Mouse (Mus musculus) retina, embryonic 14.5 days (tissue): ENCODE data around the gene Ccnl2.
"Not testable (repeated sequence)": the region's sequence is repeated elsewhere in the genome, so short reads cannot be mapped to it uniquely, and the experiment has no call there.

Experiments
- DNase-seq: peaks from one replicate; pipeline ENCODE4 v3.0.0-alpha.2; 2015; ENCODE audit warnings: low spot score

Ccnl2 gene

DNA sequence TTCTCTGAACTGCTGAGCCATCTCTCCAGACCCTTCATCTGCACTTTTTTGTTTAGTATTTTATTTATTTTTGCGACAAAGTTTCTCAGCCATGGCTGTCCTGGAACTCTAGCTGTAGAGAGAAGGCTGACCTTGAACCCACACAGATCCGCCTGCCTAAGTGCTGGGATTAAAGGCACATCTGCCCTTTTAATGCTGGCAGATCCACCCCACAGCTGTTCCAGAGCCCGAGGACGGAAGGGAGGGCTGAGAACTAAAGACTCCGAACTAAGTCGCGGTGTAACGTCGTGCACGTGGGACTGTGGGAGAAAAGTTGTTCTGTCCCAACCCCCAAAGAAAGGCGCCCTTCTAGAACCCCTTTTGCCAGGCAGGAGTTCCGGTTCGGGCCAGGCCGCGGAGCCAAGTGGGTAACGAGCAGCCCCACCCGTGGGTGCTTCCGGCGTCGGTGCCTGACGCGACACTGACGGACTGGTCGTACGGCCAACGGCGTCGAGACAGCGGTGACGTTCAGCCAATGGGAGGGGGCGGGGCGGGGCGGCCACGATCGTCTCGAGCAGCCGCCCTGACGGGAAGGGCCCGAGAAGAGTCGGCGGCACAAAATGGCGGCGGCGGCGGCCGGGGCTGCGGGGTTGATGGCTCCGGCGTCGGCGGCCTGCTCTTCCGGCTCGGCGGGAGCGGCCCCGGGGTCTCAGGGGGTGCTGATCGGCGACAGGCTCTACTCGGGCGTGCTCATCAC lies at the start of gene Ccnl2:
TSS of gene Ccnl2 (plus strand) at position 561 of the 736 bp plus-strand sequence.
- DNase-seq, result peak; percentile 97

DNA sequence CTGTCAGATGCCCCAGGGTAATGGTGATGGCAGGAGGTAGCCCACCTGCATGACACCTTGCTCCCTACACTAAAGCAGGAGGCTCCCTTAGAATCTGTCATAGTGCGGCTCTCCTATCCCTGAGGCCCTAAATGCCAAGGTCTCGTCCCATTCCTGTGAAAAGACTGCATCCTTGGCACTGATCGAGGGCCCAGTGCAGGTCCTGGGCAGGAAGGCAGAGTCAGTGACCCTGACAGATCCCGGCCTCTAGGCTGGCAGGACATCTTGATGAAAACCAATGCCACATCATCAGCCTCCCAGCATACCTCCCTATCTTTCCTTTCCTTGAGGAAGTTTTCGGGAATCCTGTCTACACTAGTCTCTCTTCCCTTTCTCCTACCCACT lies 42.8 kb upstream of the Ccnl2 start:
- DNase-seq, result no peak

DNA sequence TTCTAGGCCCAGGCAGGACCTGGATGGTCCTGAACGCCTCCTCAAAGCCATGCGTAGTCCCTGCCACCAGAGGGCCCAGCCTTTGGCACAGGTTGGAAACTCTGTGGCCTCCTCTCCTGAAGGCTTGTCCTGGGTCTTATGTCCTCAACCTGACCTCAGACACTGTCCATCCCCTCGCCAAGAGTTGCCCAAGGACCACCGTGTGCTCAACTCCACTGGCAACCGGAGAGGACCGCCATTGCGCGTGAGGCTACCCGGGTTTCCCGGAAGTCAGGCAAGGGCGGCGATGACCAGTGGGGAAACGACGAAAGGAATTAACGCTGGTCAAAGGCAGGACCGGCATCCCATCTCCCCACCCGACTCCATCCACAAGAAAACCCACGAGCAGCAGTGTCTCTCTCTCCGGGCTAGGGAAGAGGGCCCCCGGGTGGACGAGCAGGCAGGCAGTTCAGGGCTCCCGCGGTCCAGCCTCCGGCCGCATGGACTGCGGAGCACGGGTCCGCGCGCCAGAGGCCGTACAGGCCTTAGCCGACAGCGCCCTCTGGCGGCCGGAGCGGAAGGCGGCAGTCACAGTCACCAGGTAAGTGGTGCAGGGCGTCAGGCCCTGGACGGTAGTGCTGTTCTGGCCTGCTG lies 42.3 kb upstream of the Ccnl2 start:
- peak; percentile 91 for DNase-seq

DNA sequence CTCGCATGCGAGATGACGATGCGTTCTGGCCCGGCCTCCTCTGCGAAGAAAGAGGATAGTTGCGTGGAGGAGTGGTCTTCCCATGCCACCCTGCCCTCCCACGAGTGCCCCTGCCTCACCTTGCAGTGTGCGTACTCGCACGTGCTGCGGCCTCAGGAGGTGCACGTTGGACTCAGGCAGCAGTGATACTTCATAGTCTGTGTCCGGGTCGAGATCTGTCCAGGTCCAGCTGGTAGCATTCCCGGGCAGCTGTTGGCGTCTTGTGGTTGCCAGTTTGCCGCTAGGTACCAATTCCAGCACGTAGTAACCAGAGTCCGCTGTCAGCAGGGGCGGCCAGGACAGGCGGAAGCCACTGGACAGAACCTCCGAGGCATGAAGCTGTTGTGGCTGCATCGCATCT lies 41.7 kb upstream of the Ccnl2 start:
- DNase-seq, result no peak

DNA sequence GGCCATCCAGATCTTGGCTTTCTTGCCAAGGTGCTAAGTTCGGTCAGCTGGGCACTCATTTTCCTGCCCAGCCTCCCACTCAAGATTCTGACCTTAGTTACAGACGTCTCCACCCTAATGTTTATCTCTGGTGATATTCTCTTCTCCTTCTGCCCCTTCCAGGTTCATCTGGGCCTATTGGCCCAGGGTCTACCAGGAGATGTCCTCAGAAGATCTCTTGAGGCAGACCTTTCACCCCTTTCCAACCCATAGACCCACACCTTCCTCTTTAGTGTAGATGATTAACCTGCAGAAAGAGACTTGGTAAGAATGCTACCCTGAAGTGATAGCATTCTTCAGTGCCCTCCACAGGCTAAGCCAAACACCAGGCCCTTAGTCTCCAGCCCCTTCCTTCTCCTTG lies 40.6 kb upstream of the Ccnl2 start:
- DNase-seq, result no peak

DNA sequence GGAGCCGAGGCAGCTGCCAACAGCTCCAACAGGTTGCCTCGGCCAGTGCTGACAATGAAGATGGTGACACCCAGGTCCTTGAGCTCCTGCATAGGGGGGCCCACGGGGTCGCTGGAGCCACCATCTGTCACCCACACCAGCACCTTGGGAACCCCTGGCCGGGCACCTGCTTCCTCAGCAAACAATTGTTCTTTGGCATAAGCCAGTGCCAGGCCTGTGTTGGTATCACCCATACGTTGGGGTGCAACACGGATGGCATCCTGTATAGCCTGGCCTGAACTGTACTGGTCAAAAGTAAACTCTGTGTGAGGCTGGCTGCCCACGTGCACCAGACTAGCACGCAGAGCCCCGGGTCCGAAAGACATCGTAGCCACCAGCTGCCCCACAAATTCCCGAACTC lies 39.5 kb upstream of the Ccnl2 start:
- DNase-seq, result no peak

DNA sequence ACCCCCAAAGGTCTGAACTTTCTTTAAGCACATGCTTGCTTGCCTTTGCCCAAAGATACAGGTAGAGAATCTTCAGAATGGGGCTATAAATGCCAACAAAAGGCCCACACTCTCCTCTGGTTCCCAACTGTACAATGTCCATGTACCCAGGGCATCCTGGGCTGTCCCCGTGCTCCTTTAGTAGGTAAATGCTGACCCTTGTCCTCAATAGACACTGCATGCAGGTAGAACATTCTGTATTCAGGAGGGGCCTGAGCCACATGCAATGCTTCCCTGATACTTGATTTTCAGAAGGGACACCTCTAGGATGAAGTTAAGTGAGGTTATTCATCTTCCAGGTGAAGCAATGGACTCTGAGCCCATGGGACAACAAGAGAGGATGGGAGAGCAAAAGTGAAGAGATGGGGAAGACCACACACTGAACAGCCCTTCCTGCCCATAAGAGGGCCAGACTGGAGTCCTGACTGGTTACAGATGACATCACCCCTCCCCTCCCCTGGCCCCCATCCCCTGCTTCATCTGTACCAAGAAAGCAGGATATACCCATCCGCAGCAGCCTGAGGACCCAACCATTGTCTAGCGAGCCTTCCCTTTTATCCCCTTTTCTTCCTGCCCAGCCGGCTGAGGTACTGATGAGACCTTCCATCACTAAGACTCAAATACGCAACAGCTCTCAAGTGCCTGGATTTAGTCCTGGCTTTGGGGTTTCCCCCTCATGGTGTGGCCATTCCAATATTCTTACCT lies 38.8 kb upstream of the Ccnl2 start:
- no peak for DNase-seq

DNA sequence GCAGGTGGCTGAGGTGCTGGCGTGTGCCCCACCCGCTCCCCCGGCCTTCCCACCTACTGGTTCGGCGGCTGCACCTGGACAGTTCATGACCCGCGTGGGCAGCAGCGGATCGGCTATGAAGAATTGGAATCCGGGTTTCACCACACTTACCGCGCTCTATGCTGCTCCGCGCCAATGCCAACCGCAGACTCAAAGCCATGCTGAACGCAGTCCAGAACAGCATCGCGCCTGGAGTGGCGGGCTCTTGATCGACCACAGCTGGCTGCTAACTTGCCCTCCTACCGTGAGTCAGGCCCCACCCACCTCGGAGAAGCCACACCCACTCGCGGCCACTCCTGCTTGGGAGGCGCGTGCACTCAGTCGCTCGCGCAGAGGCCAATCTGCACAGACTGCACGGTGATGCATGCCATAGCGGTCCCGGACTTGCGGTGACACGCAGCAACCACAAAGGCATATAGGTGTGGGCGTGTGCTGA lies 38.0 kb upstream of the Ccnl2 start, which contains the start of gene Vwa1:
TSS of gene Vwa1 (minus strand) at position 419 of the 475 bp plus-strand sequence.
- peak; percentile 78 for DNase-seq

DNA sequence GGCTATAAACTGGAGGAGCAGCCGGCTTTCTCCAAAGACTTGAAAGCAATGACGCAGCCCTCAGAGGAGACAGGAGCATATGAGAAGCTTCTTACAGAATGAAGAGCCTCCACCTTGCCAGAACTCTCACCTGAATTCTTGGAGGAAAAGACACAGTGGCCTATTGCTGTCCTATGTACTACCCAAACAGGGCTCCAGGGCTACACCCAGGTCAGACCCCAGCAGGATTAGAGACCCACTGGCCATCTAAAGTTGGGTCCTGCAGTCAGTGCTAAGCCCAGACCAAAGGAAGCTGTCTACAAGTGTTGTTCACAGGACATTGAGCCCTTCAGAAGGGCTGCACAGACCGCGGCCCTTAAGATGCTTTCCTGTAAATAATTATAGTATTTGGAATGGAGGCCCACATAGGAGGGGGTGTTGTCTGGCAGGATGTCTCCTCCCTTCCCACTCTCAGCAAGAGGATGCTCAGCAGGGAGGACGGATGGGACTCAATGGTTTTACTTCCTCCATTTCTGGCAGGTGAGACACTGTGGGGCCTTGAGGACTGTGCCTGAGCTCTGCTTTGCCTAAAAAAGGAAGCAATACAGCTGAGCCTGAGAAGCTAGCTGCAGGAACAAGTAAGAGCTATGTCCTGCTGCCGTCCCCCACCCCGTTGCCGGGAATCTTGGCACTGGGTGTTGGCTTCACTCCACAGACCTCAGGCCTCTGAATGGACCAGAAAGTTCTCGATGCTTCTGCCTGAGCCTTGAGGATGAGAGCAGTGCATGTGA lies 37.1 kb upstream of the Ccnl2 start:
- no peak for DNase-seq

DNA sequence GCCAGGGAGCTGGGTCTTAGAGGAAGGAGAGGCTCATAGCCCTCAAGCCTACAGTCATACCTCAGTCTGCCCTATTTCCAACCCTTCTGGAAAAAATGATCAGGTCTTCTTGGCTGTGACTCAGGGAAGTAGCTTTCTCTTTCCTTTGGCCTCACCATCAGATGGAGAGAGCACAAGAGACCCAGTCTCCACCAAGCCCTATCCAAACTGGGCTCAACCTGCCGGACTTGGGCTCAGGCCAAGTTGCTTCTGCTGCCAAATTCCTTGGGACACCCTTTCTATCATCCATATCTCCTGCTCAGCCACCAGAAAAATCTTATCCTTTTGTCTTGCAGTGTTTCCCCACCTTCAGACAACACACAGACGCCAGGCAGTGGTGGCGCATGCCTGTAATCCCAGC lies 36.4 kb upstream of the Ccnl2 start:
- DNase-seq, result no peak

DNA sequence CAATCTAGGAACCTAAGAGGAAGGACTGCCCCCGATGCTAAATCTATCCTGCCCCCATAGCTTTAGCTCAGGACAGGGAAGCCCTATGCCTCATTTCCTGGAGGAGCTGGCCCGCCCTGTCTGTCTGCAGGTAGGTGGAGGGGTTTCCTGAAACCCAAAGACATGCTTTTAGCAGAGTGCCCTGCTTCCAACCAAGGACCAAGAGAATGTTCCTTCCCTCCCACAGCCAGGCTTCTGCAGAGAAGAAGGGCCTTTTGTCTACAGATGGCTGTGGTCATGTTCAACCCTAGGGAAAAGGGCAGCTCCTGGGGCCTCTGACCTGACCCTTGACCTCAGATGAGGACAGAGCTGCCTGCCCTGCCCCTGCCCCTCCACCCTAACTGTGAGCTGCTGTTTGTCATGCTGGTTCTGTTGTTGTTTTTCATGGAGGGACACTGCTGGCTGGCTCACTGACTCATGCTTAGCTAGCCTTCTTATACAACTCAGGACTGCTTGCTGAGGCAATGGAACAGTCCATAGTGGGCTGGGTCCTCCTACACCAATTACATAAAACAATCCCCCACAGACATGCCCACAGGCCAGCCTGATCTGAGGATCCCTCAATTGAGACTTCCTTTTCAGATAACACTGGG lies 35.5 kb upstream of the Ccnl2 start:
- no peak for DNase-seq

DNA sequence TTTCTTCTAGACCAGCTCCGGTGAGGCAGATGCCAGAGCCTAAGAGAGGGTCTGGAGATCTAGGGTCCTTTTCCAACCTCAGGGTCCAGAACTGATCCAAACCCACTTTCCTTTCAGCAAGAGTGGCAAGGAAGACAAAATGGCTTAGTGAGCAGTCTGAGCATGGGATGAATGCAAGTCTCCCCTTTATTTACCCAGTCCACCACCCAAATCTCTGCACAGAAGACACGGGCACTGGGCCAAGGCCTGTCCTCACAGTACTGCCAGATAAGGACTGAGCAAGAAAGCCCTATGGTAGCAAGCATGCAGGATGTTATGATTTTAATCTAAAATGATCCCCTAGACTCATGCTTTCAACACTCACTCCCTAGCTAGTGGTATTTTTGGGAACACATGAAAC lies 34.5 kb upstream of the Ccnl2 start:
- no peak for DNase-seq

DNA sequence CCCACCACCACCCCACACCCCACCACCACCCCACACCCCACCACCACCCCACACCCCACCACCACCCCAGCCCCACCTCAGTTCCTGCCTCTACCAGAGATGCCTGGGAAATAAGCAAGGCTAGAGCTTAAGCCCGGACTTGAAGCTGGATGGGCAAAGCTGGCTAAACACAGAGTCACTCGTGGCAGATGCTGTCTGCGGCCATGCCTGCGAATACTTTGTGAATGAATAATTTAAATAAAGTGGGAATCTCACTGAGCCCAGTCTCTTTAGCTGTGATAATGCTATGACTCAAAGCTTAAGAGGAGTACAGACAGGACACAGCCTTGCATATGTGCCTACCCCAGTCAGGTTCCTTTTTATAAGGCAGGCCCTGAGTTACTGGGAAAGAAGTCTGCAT lies 32.8 kb upstream of the Ccnl2 start:
- DNase-seq, result no peak

DNA sequence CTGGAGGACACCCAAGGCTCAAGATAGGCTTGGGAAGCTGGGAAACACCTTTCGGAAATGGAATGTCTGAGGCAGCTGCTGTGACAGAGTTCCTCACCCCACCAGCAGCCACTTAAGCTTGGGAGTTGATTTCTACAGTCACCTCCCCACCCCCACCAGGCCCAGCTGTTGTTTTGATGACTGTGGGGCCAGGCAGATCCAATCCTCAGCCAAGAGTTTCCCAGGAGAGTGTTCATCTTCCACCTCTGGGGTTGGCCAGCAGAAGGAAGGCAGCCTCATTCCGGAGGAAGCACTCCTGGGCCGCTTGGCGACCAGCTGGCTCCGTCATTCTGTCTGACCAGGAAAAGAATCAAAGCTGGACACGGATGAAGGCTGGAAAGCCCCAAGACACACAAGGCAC lies 31.4 kb upstream of the Ccnl2 start:
- DNase-seq, result peak; percentile 42

DNA sequence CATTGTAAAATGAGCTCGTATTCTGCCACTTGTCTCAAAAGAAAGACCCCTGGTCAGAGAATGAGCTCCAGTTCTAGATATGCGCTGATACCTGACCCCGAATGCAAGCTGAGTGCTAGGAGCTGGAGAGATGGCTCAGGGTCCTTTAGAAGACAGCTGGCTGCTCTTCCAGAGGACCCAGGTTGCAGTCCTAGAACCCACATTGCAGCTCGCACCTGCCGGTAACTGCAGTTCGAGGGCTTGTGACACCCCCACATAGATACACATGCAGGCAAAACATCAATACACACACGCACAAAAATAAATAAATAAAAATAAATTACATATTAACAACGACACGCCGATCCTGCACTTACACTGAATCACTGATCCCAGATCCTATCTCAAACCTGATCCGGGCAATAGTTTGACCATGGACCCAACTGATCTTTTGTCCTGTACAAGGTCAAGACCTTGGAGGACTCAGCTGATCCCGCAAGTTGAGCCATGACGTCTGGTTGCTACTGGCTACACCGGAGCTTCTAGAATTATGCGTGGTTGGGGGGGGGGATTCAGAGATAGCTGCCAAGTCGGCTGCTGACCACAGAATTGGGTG lies 28.7 kb upstream of the Ccnl2 start:
- DNase-seq, result no peak

DNA sequence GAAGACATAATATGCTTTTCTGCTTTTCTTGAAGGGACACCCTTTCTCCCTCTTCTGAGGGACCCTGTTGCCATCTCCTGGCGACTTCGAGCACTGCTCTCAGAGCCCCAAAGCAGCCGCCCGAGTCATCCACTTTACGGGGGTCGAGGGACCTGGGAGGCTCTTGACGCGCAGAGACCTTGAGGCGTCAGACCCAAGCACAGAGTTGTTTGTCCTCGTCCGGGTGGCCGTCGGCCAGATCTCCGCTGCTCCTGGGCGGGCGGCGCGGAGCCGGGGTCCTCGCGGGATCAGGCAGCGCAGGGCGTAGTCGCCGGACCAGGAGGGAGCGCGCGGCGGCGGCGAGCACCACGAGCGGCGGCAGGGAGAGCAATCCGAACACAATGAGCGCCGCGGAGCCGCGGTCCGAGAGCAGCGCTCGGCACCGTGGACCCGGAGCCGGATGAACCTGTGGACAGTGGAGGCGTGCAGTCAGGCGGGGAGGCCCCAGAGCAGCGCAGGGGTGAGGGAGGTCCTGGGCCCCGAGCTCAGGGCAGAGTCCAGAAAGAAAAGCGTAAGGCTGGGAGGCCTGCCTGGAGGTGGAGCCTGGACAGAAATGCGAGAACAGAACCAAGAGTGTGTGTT lies 28.1 kb upstream of the Ccnl2 start:
- DNase-seq, result peak; percentile 83

DNA sequence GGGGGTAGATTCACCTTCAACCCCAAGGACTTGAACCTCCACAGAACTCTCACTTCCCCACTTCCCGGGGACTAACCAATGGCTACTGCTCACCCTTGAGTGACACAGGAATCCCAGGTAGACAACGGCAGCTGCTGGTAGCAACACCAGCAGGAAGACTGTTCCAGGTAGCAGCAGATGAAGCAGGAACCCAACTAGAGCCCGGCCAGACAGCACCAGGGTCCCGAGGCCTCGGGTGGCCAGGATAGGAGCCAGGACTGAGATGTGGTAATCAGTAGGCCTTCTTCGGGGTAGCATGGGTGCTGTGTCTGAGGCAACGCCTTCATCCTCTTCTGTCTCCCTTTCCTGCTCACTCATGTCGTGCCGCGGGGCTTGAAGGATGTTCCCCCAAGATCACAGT lies 27.0 kb upstream of the Ccnl2 start:
- no peak for DNase-seq

DNA sequence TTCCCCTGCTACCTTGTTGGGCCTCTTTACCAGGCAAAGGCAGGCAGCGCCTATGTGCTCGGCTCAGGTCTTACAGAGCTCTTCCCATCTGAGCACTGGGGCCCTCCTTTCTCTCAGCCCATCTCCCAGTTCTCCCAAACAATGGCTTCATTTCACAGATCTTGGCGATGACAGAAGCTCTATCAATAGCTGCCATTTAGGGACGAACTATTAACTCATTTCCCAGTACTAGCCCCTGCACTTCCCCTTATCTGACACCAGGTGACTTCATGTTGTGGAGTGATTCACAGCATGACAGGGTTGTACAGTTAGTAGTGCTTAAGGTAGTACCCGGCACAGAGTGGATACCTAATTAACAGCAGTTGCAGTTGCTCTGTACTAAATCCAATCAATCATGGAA lies 26.5 kb upstream of the Ccnl2 start, which contains the start of gene Tmem88b:
TSS of gene Tmem88b (minus strand) at position 56 of the 400 bp plus-strand sequence.
- DNase-seq, result no peak

DNA sequence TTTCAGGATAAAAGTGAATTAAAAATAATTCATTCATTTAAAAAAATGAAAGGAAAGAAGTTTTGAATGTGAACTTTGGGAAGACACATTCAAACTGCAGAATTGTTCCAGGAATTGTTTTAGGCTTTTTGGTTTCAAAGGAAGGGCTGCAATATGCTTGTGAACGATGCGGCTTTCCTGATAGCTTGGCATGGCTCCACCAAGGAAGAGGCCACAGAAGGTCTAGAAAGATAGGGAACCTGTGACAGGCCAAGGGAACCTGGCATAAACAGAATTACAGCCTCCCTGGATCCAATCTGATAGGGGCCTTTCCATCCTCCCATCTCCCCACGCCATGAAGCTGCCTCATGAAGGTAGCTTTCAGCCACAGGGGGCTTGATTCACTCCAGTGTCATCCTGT lies 24.0 kb upstream of the Ccnl2 start:
- DNase-seq, result no peak

DNA sequence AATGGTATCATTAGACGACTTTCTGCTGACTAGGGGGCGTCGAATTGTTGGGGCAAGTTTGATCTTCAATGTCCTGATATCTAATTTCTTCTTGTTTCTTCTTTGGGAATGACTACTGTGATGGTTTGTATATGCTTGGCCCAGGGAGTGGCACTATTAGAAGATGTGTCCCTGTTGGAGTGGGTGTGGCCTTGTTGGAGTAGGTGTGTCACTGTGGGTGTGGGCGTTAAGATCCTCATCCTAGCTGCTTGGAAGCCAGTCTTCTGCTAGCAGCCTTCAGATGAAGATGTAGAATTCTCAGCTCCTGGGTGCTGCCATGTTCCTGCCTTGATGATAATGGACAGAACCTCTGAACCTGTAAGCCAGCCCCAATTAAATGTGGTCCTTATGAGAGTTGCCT lies 23.5 kb upstream of the Ccnl2 start:
- DNase-seq, result not testable (repeated sequence)

DNA sequence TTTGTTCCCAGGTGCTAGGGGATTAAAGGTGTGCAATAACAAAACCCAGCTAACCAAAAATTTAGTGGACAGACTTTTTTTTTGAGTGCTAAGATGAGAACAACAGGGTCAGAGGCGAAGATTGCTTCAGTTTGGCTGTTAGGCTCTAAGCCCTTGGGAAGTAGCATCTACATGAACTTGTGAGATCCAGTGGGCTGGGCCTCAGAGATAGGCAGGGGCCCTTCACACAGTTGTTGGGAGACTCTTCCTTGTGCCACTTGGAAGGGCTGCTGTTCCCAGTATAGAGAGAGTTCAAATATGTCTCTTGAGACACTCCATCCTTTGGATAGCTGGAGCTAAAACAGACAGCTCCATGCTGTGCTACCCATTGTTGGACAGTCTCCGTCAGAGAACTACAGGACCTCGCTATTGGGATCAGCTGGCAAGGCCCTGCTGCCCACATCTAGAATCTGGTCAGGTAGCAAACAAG lies 22.2 kb upstream of the Ccnl2 start, which contains the start of gene Ankrd65:
TSS of gene Ankrd65 (plus strand) at position 419 of the 469 bp plus-strand sequence.
- DNase-seq, result no peak
